ENCODE assay signal across 10 mouse cellular contexts in the genomic region with DNA sequence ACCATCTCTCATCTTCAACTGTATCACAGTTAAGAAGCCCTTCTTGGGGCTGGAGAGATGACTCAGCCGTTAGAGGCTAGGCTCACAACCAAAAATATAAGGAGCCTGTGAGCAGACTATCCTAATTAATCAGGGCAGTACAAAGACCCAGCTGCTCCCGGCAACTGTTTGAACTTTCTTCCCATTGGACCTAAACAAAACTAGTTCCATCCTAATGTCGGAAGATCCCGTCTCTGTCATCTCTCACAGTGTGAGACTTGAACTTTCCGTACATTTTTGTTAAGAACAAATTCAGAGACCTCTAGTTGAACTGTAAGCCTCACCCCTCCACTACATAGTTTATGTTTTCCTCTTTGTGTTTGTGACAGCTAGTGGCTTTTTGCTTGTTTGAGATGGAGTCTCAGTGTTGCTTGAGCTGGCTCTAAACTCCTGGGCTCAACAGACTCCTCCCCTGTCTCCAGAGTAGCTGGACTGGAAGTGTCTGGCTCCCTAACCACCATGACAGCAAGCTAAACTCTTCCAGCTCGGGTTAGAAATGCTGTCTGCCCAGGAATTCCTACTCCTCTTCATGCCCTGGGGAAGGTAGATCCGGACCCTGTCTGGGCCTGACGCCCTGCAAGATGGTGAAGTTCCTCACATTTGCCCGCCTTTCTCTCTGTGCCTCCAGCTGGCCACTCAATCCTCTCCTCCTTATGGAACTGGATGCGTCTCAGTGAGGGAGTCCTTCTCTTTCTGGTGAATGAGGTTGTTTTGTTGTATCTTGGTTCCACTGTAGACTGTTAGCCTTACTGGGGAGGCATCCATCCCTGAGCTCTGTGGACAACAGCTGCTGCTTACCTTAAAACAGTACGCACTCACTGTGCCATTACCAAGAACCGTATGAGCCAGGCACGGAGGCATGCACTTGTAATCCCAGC. TPM values are rescaled to one million over a fixed set of nuclear protein-coding genes. Genes with fewer than 3 reads are reported as not detected.
A peak's percentile ranks its signal among the peaks of the same experiment; 100 is the strongest.
DNase-seq lines count a peak whose midpoint lies in the region; ATAC-seq and TF ChIP-seq lines count a peak whose summit lies in the region.
"Had no signal": no experiment of that assay in that cellular context is flagged by ENCODE, and none has a peak within 500 bp of the region (broad histone marks: within the 10 kb centered on the region; RNA-seq: fewer than 3 reads in every experiment).

No protein-coding gene starts in this region.

- H3K4me2 ChIP-seq in hindbrain, postnatal 0 days (ENCODE audit: low read depth, low read length) = no peak overlapping the region
- H3K4me2 ChIP-seq in midbrain, embryonic 15.5 days = no peak overlapping the region
- H3K4me2 ChIP-seq in midbrain, embryonic 11.5 days = no peak overlapping the region
- no peak overlapping the region for H3K4me2 ChIP-seq in limb, embryonic 12.5 days
- H3K4me2 ChIP-seq: hindbrain, embryonic 12.5 days had no signal

- no peaks in the 10 kb centered on the region for H3K27me3 ChIP-seq in hindbrain, postnatal 0 days (ENCODE audit: insufficient read depth, low read length)
- no peaks in the 10 kb centered on the region for H3K27me3 ChIP-seq in hindbrain, embryonic 10.5 days (ENCODE audit: insufficient read depth, poor library complexity, severe bottlenecking)
- H3K27me3 ChIP-seq in midbrain, embryonic 15.5 days (replicated peaks) = no peaks in the 10 kb centered on the region
- no peaks in the 10 kb centered on the region for H3K27me3 ChIP-seq in midbrain, embryonic 11.5 days (ENCODE audit: control insufficient read depth, insufficient read depth, low read length)
- no peaks in the 10 kb centered on the region for H3K27me3 ChIP-seq in limb, embryonic 12.5 days
- H3K27me3 ChIP-seq: hindbrain, embryonic 12.5 days had no signal

- no peak overlapping the region for H3K4me3 ChIP-seq in hindbrain, postnatal 0 days (ENCODE audit: low read length)
- no peak overlapping the region for H3K4me3 ChIP-seq in hindbrain, embryonic 10.5 days
- no peak overlapping the region for H3K4me3 ChIP-seq in midbrain, embryonic 15.5 days
- no peak overlapping the region for H3K4me3 ChIP-seq in midbrain, embryonic 11.5 days (ENCODE audit: low read depth, low read length)
- H3K4me3 ChIP-seq in limb, embryonic 12.5 days (replicated peaks) = no peak overlapping the region
- H3K4me3 ChIP-seq: hindbrain, embryonic 12.5 days had no signal

- H3K9me3 ChIP-seq in hindbrain, postnatal 0 days (ENCODE audit: low read length) = no peaks in the 10 kb centered on the region
- peaks cover 3% of the 10 kb centered on the region for H3K9me3 ChIP-seq in hindbrain, embryonic 10.5 days
- no peaks in the 10 kb centered on the region for H3K9me3 ChIP-seq in midbrain, embryonic 15.5 days
- no peaks in the 10 kb centered on the region for H3K9me3 ChIP-seq in midbrain, embryonic 11.5 days (ENCODE audit: control insufficient read depth, low read length)
- no peaks in the 10 kb centered on the region for H3K9me3 ChIP-seq in limb, embryonic 12.5 days
- H3K9me3 ChIP-seq: hindbrain, embryonic 12.5 days had no signal

- H3K9ac ChIP-seq in hindbrain, postnatal 0 days (replicated peaks; ENCODE audit: low read length) = no peak overlapping the region
- no peak overlapping the region for H3K9ac ChIP-seq in midbrain, embryonic 15.5 days
- no peak overlapping the region for H3K9ac ChIP-seq in midbrain, embryonic 11.5 days (ENCODE audit: low read length)
- H3K9ac ChIP-seq in limb, embryonic 12.5 days (replicated peaks) = no peak overlapping the region
- H3K9ac ChIP-seq: hindbrain, embryonic 12.5 days had no signal

- ATAC-seq in hindbrain, postnatal 0 days = no peak
- ATAC-seq in midbrain, embryonic 15.5 days (replicated peaks) = no peak
- no peak for ATAC-seq in midbrain, embryonic 11.5 days (ENCODE audit: low FRiP score)
- ATAC-seq in limb, embryonic 12.5 days (ENCODE audit: insufficient number of reproducible peaks, insufficient read depth, low FRiP score, low TSS enrichment, low read depth) = no peak

- TF ChIP-seq CTCF in hindbrain, postnatal 0 days (IDR thresholded peaks at IDR 0.05; ENCODE audit: low read depth) = no peak

- H3K36me3 ChIP-seq in hindbrain, postnatal 0 days (ENCODE audit: insufficient read depth, low read length) = peaks cover 19% of the 10 kb centered on the region; the same call in 1 of the 2 replicates
- peaks cover 39% of the 10 kb centered on the region for H3K36me3 ChIP-seq in hindbrain, embryonic 10.5 days
- peaks cover 22% of the 10 kb centered on the region for H3K36me3 ChIP-seq in midbrain, embryonic 15.5 days (replicated peaks)
- peaks cover 9% of the 10 kb centered on the region for H3K36me3 ChIP-seq in midbrain, embryonic 11.5 days (ENCODE audit: control insufficient read depth, insufficient read depth, low read length)
- peaks cover 35% of the 10 kb centered on the region for H3K36me3 ChIP-seq in limb, embryonic 12.5 days

- no peak for DNase-seq in hindbrain, postnatal 0 days (ENCODE audit: low spot score)
- no peak for DNase-seq in hindbrain, embryonic 10.5 days (ENCODE audit: low spot score)
- no peak for DNase-seq in midbrain, embryonic 11.5 days (ENCODE audit: low spot score, missing footprints)
- no peak for DNase-seq in thymus, postnatal 25 days
- DNase-seq in T-cell, adult 2 months (ENCODE audit: low spot score) = no peak
- DNase-seq: cerebellum, postnatal 25 days; gastrocnemius, postnatal 14 days had no signal

- H3K27ac ChIP-seq in hindbrain, postnatal 0 days = peak overlapping the region; percentile 41; the same call in 1 of the 2 replicates
- H3K27ac ChIP-seq in hindbrain, embryonic 10.5 days = no peak overlapping the region
- H3K27ac ChIP-seq in midbrain, embryonic 15.5 days = 0 out of 2 replicates have a peak overlapping the region, but pooled peaks have one; percentile 25
- H3K27ac ChIP-seq in midbrain, embryonic 11.5 days (ENCODE audit: low read depth, low read length) = no peak overlapping the region
- peak overlapping the region; percentile 80 for H3K27ac ChIP-seq in limb, embryonic 12.5 days
- H3K27ac ChIP-seq: hindbrain, embryonic 12.5 days had no signal

- WGBS in hindbrain, postnatal 0 days = 60% methylated on average over 13 of the region's 13 CpGs
- 77% methylated on average over 13 of the region's 13 CpGs for WGBS in hindbrain, embryonic 10.5 days
- 73% methylated on average over 13 of the region's 13 CpGs for WGBS in midbrain, embryonic 15.5 days
- WGBS in midbrain, embryonic 11.5 days = 77% methylated on average over 13 of the region's 13 CpGs
- 53% methylated on average over 13 of the region's 13 CpGs for WGBS in limb, embryonic 12.5 days

- peaks cover 6% of the 10 kb centered on the region; the same call in 1 of the 2 replicates for H3K4me1 ChIP-seq in hindbrain, postnatal 0 days (ENCODE audit: insufficient read depth, low read length)
- peaks cover 16% of the 10 kb centered on the region for H3K4me1 ChIP-seq in hindbrain, embryonic 10.5 days (replicated peaks)
- H3K4me1 ChIP-seq in midbrain, embryonic 15.5 days = peaks cover 7% of the 10 kb centered on the region
- H3K4me1 ChIP-seq in midbrain, embryonic 11.5 days (ENCODE audit: control insufficient read depth, insufficient read depth, low read length) = peaks cover 5% of the 10 kb centered on the region
- peaks cover 26% of the 10 kb centered on the region for H3K4me1 ChIP-seq in limb, embryonic 12.5 days (replicated peaks)

RNA-seq across cellular contexts. Expression of a gene that starts 5.0 kb away (rescaled TPM):
- total RNA-seq in hindbrain, postnatal 0 days (2014; rRNA removed) = 30.1 and 32.2 TPM in 2 replicates
- polyA plus RNA-seq in hindbrain, postnatal 0 days (2015; fragmentation: Nextera tagmentation; extraction: Ambion mirVana) = 13.9 and 15.5 TPM in 2 replicates
- 19.6 and 26.3 TPM in 2 replicates for polyA plus RNA-seq in hindbrain, embryonic 10.5 days (2016; fragmentation: Nextera tagmentation; extraction: Ambion mirVana)
- 22.1 and 26.4 TPM in 2 replicates for polyA plus RNA-seq in midbrain, embryonic 15.5 days (2015; fragmentation: Nextera tagmentation; extraction: Ambion mirVana)
- polyA plus RNA-seq in midbrain, embryonic 11.5 days (2014; fragmentation: Nextera tagmentation; extraction: Ambion mirVana) = 25.6 and 26.9 TPM in 2 replicates
- 25.8 and 29.6 TPM in 2 replicates for polyA plus RNA-seq in limb, embryonic 12.5 days (2016; fragmentation: Nextera tagmentation; extraction: Ambion mirVana)

RNA-seq across cellular contexts. Expression of a gene that starts 7.1 kb away (rescaled TPM):
- 49.0 and 57.8 TPM in 2 replicates for total RNA-seq in hindbrain, postnatal 0 days (2014; rRNA removed)
- 46.6 and 47.8 TPM in 2 replicates for polyA plus RNA-seq in hindbrain, postnatal 0 days (2015; fragmentation: Nextera tagmentation; extraction: Ambion mirVana)
- polyA plus RNA-seq in hindbrain, embryonic 10.5 days (2016; fragmentation: Nextera tagmentation; extraction: Ambion mirVana) = 46.2 and 54.6 TPM in 2 replicates
- 60.2 and 62.0 TPM in 2 replicates for polyA plus RNA-seq in midbrain, embryonic 15.5 days (2015; fragmentation: Nextera tagmentation; extraction: Ambion mirVana)
- polyA plus RNA-seq in midbrain, embryonic 11.5 days (2014; fragmentation: Nextera tagmentation; extraction: Ambion mirVana) = 28.8 and 30.4 TPM in 2 replicates
- 56.9 and 61.8 TPM in 2 replicates for polyA plus RNA-seq in limb, embryonic 12.5 days (2016; fragmentation: Nextera tagmentation; extraction: Ambion mirVana)

RNA-seq across cellular contexts. Expression of a gene that starts 23.2 kb away (rescaled TPM):
- total RNA-seq in hindbrain, postnatal 0 days (2014; rRNA removed) = 55.5 and 61.3 TPM in 2 replicates
- 14.2 and 15.7 TPM in 2 replicates for polyA plus RNA-seq in hindbrain, postnatal 0 days (2015; fragmentation: Nextera tagmentation; extraction: Ambion mirVana)
- polyA plus RNA-seq in hindbrain, embryonic 10.5 days (2016; fragmentation: Nextera tagmentation; extraction: Ambion mirVana) = 17.7 TPM in 2 replicates
- 26.4 and 28.2 TPM in 2 replicates for polyA plus RNA-seq in midbrain, embryonic 15.5 days (2015; fragmentation: Nextera tagmentation; extraction: Ambion mirVana)
- 5.8 and 6.9 TPM in 2 replicates for polyA plus RNA-seq in midbrain, embryonic 11.5 days (2014; fragmentation: Nextera tagmentation; extraction: Ambion mirVana)
- 25.7 and 31.7 TPM in 2 replicates for polyA plus RNA-seq in limb, embryonic 12.5 days (2016; fragmentation: Nextera tagmentation; extraction: Ambion mirVana)

RNA-seq across cellular contexts. Expression of a gene that starts 23.7 kb away (rescaled TPM):
- 24.7 and 40.5 TPM in 2 replicates for total RNA-seq in hindbrain, postnatal 0 days (2014; rRNA removed)
- 8.6 and 10.7 TPM in 2 replicates for polyA plus RNA-seq in hindbrain, postnatal 0 days (2015; fragmentation: Nextera tagmentation; extraction: Ambion mirVana)
- polyA plus RNA-seq in hindbrain, embryonic 10.5 days (2016; fragmentation: Nextera tagmentation; extraction: Ambion mirVana) = 12.2 and 12.9 TPM in 2 replicates
- polyA plus RNA-seq in midbrain, embryonic 15.5 days (2015; fragmentation: Nextera tagmentation; extraction: Ambion mirVana) = 10.5 and 13.9 TPM in 2 replicates
- 10.1 and 10.9 TPM in 2 replicates for polyA plus RNA-seq in midbrain, embryonic 11.5 days (2014; fragmentation: Nextera tagmentation; extraction: Ambion mirVana)
- polyA plus RNA-seq in limb, embryonic 12.5 days (2016; fragmentation: Nextera tagmentation; extraction: Ambion mirVana) = 12.6 and 13.9 TPM in 2 replicates

RNA-seq across cellular contexts. Expression of a gene that starts 39.8 kb away (rescaled TPM):
- total RNA-seq in hindbrain, postnatal 0 days (2014; rRNA removed) = 10.3 and 16.1 TPM in 2 replicates
- 4.9 and 5.6 TPM in 2 replicates for polyA plus RNA-seq in hindbrain, postnatal 0 days (2015; fragmentation: Nextera tagmentation; extraction: Ambion mirVana)
- 10.4 and 11.6 TPM in 2 replicates for polyA plus RNA-seq in hindbrain, embryonic 10.5 days (2016; fragmentation: Nextera tagmentation; extraction: Ambion mirVana)
- polyA plus RNA-seq in midbrain, embryonic 15.5 days (2015; fragmentation: Nextera tagmentation; extraction: Ambion mirVana) = 4.4 and 4.8 TPM in 2 replicates
- 7.3 and 7.6 TPM in 2 replicates for polyA plus RNA-seq in midbrain, embryonic 11.5 days (2014; fragmentation: Nextera tagmentation; extraction: Ambion mirVana)
- polyA plus RNA-seq in limb, embryonic 12.5 days (2016; fragmentation: Nextera tagmentation; extraction: Ambion mirVana) = 10.2 and 11.0 TPM in 2 replicates

Comparison
In these comparisons a context has a peak if more than half of its experiments do, and no peak if none do; other contexts are left out.
1. H3K27ac ChIP-seq: peak in hindbrain, postnatal 0 days (single experiment), midbrain, embryonic 15.5 days (single experiment) and limb, embryonic 12.5 days (single experiment); none in hindbrain, embryonic 10.5 days (single experiment) and midbrain, embryonic 11.5 days (single experiment).